ENCODE assay signal across 8 mouse cellular contexts in the genomic region with DNA sequence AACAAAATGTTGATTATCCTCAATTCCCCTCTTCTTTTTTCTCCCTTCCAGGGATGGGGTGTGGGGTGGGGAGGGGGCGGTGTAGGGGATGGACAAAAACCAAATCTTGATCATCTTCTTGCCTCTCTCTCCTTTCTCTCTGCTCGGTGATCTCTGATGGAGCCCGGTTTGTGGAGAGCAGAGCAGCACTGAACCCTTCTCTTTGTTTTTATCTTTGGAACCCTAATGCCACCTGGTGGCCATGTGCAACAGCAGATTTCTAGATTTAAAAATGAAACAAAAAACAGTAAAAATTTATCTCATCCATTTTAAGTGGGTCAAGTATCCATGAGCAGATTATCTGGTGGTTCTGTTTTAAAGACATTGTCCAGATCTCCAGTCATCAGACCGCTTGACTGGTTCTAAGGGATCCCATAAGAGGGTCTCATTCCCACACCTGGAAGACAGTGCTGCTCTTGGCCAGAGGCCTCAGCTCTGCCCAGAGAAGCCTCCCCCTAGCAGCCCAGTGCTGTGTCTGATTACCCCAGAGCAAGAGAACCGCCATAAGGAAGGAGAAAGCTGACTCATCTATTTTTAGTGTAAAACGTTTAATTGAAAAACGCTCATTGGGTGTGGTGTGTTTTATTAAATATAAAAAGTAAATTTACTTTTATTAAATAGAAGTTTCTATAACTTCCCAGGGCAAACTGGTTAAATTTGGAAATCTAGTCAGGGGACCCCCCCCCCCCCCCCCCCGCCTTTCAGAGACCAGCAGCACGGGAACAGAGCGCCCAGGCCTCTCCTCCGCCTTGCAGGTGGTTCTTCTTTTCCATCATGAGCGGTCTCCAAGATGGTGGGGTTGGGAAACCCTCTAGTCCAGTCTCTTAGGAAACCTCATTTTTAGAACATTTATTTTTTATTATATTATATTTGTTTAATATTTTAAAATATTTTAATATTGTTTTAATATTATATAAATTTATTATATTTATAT. TPM values are rescaled to one million over a fixed set of nuclear protein-coding genes. Genes with fewer than 3 reads are reported as not detected.
A peak's percentile ranks its signal among the peaks of the same experiment; 100 is the strongest.
DNase-seq lines count a peak whose midpoint lies in the region; ATAC-seq and TF ChIP-seq lines count a peak whose summit lies in the region.
"Had no signal": no experiment of that assay in that cellular context is flagged by ENCODE, and none has a peak within 500 bp of the region (broad histone marks: within the 10 kb centered on the region; RNA-seq: fewer than 3 reads in every experiment).

No protein-coding gene starts in this region.

- intact Hi-C loops in heart, postnatal 10 days (cut with DNase I) = loop anchor here (1.0 to 5.0 kb wide), 3 partner anchors 39 to 207 kb away; a partner anchor contains a TSS

- H3K27me3 ChIP-seq in CH12.LX (replicated peaks) (no peaks in the 10 kb centered on the region), Patski (no peaks in the 10 kb centered on the region)
- H3K27me3 ChIP-seq: liver, embryonic 15.5 days had no signal

- H3K4me1 ChIP-seq in CH12.LX (ENCODE audit: control insufficient read depth in 1 of 2, insufficient read depth in 2 of 2) = peaks cover 7 to 20% of the 10 kb centered on the region in 2 experiments

- peak; percentile 78 for TF ChIP-seq RAD21 in CH12.LX (IDR thresholded peaks at IDR 0.05; ENCODE audit: low read depth, low read length)

- ATAC-seq in Patski = no peak

- POLR2A ChIA-PET in Patski (lab: Charles Lee) = no interaction called here

- DNase-seq in CH12.LX (ENCODE audit: extremely low read depth) (peak; percentile 81), Patski (ENCODE audit: low read depth, low spot score) (no peak)
- peak; percentile 47 to 62 for DNase-seq in cerebellum, postnatal 36 days
- peak; percentile 37 to 52 for DNase-seq in heart, postnatal 10 days
- peak; percentile 37 for DNase-seq in kidney, postnatal 14 days
- peak; percentile 49 for DNase-seq in lung, postnatal 36 days
- peak; percentile 34 for DNase-seq in right cerebral cortex, postnatal 14 days

- H3K79me2 ChIP-seq in CH12.LX (replicated peaks; ENCODE audit: control insufficient read depth, extremely low read depth, insufficient read depth, poor library complexity, severe bottlenecking) = no peaks in the 10 kb centered on the region

- H3K4me3 ChIP-seq in CH12.LX (replicated peaks in 1 of 3; ENCODE audit: low read depth in 2 of 3, low read length in 2 of 3, poor library complexity in 1 of 3) = no peak overlapping the region
- H3K4me3 ChIP-seq: liver, embryonic 15.5 days had no signal

- TF ChIP-seq CTCF in CH12.LX (conservative IDR thresholded peaks at IDR 0.05 in 1 of 2, IDR thresholded peaks at IDR 0.05 in 1 of 2; ENCODE audit: low read depth in 2 of 2, low read length in 2 of 2) (peak in 1 of 2 experiments; percentile 86; a peak in 2 of 4 replicates), Patski (IDR thresholded peaks at IDR 0.05) (peak; percentile 63)

- no peak for TF ChIP-seq POLR2A in CH12.LX (IDR thresholded peaks at IDR 0.05; ENCODE audit: low read depth, low read length)

- dilution Hi-C loops in CH12.LX (cut with MboI; ENCODE audit: extremely low pct_ligation_motif_present, extremely low pct_unique_long_range_greater_than_20kb, low sequenced_read_pairs) = no loop called here

- CTCF ChIA-PET in Patski (lab: Charles Lee) = no interaction called here

- 0 out of 2 replicates have a peak overlapping the region, but pooled peaks have one; percentile 36 for H3K9ac ChIP-seq in CH12.LX (ENCODE audit: insufficient read depth, low read depth)
- H3K9ac ChIP-seq: liver, embryonic 15.5 days had no signal

- peak overlapping the region; percentile 43; the same call in 1 of the 2 replicates for H3K4me2 ChIP-seq in CH12.LX (ENCODE audit: insufficient read depth, low read depth, poor library complexity, severe bottlenecking)
- H3K4me2 ChIP-seq: liver, embryonic 15.5 days had no signal

- H3K27ac ChIP-seq in CH12.LX (ENCODE audit: insufficient read depth, low read depth) = no peak overlapping the region
- H3K27ac ChIP-seq: liver, embryonic 15.5 days had no signal

- peaks cover 8% of the 10 kb centered on the region for H3K9me3 ChIP-seq in CH12.LX (replicated peaks; ENCODE audit: low read length)
- H3K9me3 ChIP-seq: liver, embryonic 15.5 days had no signal

- in situ Hi-C loops in CH12.LX (cut with MboI; ENCODE audit: low pct_ligation_motif_present, low pct_unique_long_range_greater_than_20kb, low sequenced_read_pairs) (loop anchor here (5.0 kb wide), 1 partner anchor 34 kb away; no protein-coding TSS in a partner anchor), Patski (cut with MboI; ENCODE audit: low pct_unique_long_range_greater_than_20kb) (loop anchor here (5.0 to 10.0 kb wide), 2 partner anchors 34 to 71 kb away; a partner anchor contains a TSS)

- no peak for TF ChIP-seq EP300 in CH12.LX (IDR thresholded peaks at IDR 0.05; ENCODE audit: low read length)

- H3K36me3 ChIP-seq in CH12.LX (replicated peaks in 1 of 2; ENCODE audit: control insufficient read depth in 1 of 2, insufficient read depth in 1 of 2, low read length in 1 of 2) = no peaks in the 10 kb centered on the region
- H3K36me3 ChIP-seq: liver, embryonic 15.5 days had no signal

TF ChIP-seq in CH12.LX, 34 proteins besides CTCF, POLR2A, EP300 and RAD21:
- peak; percentile 84 for TF ChIP-seq MAFK (IDR thresholded peaks at IDR 0.05; ENCODE audit: insufficient replicate concordance, low read length)
- TF ChIP-seq ZC3H11A (IDR thresholded peaks at IDR 0.05; ENCODE audit: low read depth, low read length) = 0 out of 2 replicates have a peak, but pooled peaks have one; percentile 12
- TF ChIP-seq SMC3 (IDR thresholded peaks at IDR 0.05; ENCODE audit: low read depth, low read length) = peak; percentile 78
- no peak for TF ChIP-seq MYC (IDR thresholded peaks at IDR 0.05; ENCODE audit: low read depth, low read length)

RNA-seq across cellular contexts. Expression of a gene that starts 5.3 kb away (rescaled TPM):
- total RNA-seq in CH12.LX (2012; rRNA removed) (7.8 and 8.2 TPM in 2 replicates), CH12.LX (2014; rRNA removed) (7.2 and 8.1 TPM in 2 replicates)
- polyA plus RNA-seq in CH12.LX (2012; ENCODE audit: insufficient read length, low read depth) (6.9 and 7.2 TPM in 2 replicates), Patski (2021) (13.1 TPM)
- 10 to 100 TPM in 1 of 2 experiments, 1 to 10 TPM in 1; 7.4 to 11.2 TPM for total RNA-seq in heart, postnatal 10 days (2021)

RNA-seq across cellular contexts. Expression of a gene that starts 36.7 kb away (rescaled TPM):
- 0.76 and 1.2 TPM in 2 replicates for total RNA-seq in CH12.LX (2012; rRNA removed)
- 0.93 and 0.97 TPM in 2 replicates for total RNA-seq in CH12.LX (2014; rRNA removed)
- polyA plus RNA-seq in CH12.LX (2012; ENCODE audit: insufficient read length, low read depth) = 0.90 and 1.0 TPM in 2 replicates
- polyA plus RNA-seq in Patski (2021) = 1.1 TPM
- total RNA-seq in heart, postnatal 10 days (2021) = under 1 TPM; 0.62 to 0.69 TPM

RNA-seq across cellular contexts. Expression of a gene that starts 51.5 kb away (rescaled TPM):
- 15.0 and 16.7 TPM in 2 replicates for total RNA-seq in CH12.LX (2012; rRNA removed)
- total RNA-seq in CH12.LX (2014; rRNA removed) = 7.2 and 7.8 TPM in 2 replicates
- polyA plus RNA-seq in CH12.LX (2012; ENCODE audit: insufficient read length, low read depth) = 7.6 and 8.2 TPM in 2 replicates
- 34.0 TPM for polyA plus RNA-seq in Patski (2021)
- 10 to 100 TPM; 18.1 to 18.9 TPM for total RNA-seq in heart, postnatal 10 days (2021)
